Mouse (Mus musculus) liver, embryonic 16.5 days (tissue): ENCODE data around the gene Ulk4. TPM values are rescaled to one million over a fixed set of nuclear protein-coding genes. Genes with fewer than 3 reads are reported as not detected.
A peak's percentile ranks its signal among the peaks of the same experiment; 100 is the strongest.

Experiments
- ATAC-seq: fragments of 200-750 bp; cut with Nextera tagmentation; 2 replicates; pipeline ENCODE4 v1.8.0; 2017; ENCODE audit warnings: low read depth, mild to moderate bottlenecking, moderate number of reproducible peaks, moderate library complexity
- H3K27ac ChIP-seq: fragments of 300-500 bp; sonication (generic); 2 replicates; pipeline ENCODE4 v1.5.1; 2014; ENCODE audit warnings: mild to moderate bottlenecking, low read length
- H3K27me3 ChIP-seq: fragments of 300-500 bp; sonication (generic); 2 replicates; pipeline ENCODE4 v1.6.1; 2014; ENCODE audit warnings: low read depth, low read length, mixed read lengths; ENCODE audit not compliant: control insufficient read depth, insufficient read depth
- H3K36me3 ChIP-seq: fragments of 300-500 bp; sonication (generic); 2 replicates; pipeline ENCODE4 v1.6.1; 2014; ENCODE audit warnings: mild to moderate bottlenecking; ENCODE audit not compliant: control insufficient read depth, insufficient read depth
- H3K4me1 ChIP-seq: fragments of 300-500 bp; sonication (generic); 2 replicates; pipeline ENCODE4 v1.6.1; 2014; ENCODE audit warnings: low read depth, low read length, mixed read lengths; ENCODE audit not compliant: control insufficient read depth
- H3K4me2 ChIP-seq: fragments of 300-500 bp; sonication (generic); 2 replicates; pipeline ENCODE4 v1.6.1; 2014; ENCODE audit warnings: low read depth, low read length, mixed read lengths
- H3K4me3 ChIP-seq: fragments of 300-500 bp; sonication (generic); 2 replicates; pipeline ENCODE4 v1.5.1; 2014; ENCODE audit warnings: low read depth, mild to moderate bottlenecking, low read length
- H3K9ac ChIP-seq: fragments of 300-500 bp; sonication (generic); 2 replicates; pipeline ENCODE4 v1.6.1; 2014; ENCODE audit warnings: low read depth, low read length
- H3K9me3 ChIP-seq: fragments of 300-500 bp; sonication (generic); replicated peaks from 2 replicates; pipeline ENCODE4 v1.6.1; 2016; ENCODE audit warnings: low read length; ENCODE audit not compliant: control insufficient read depth
- WGBS: fragments of 180-500 bp; shearing (Covaris S2); extraction: QIAGEN DNeasy Blood & Tissue Kit; methylation state at CpG from one replicate; pipeline ENCODE4 v1.1.7; 2014; ENCODE audit not compliant: insufficient replicate concordance; 5-methylcytosine and 5-hydroxymethylcytosine counted together
- polyA plus RNA-seq: library from polyadenylated mRNA; unstranded; fragments of >200 nt; fragmentation: Nextera tagmentation; extraction: Ambion mirVana; gene quantifications from 2 replicates; pipeline ENCODE4 v1.2.1, GENCODE M21; 2015

The Ulk4 gene
- polyA plus RNA-seq, 1 experiment from 2014 or later, result 30.8 TPM

GRCm38 (mm10) chr9:121001681-121002540 lies 275.1 kb downstream of the Ulk4 start:
- no peak overlapping the region for H3K27ac ChIP-seq
- no peak for ATAC-seq
- H3K4me3 ChIP-seq, result no peak overlapping the region
- no peak overlapping the region for H3K4me2 ChIP-seq
- H3K36me3 ChIP-seq, result no peaks in the 10 kb centered on the region
- H3K4me1 ChIP-seq, result no peaks in the 10 kb centered on the region
- H3K9ac ChIP-seq, result no peak overlapping the region
- no peaks in the 10 kb centered on the region for H3K27me3 ChIP-seq
- H3K9me3 ChIP-seq, result no peaks in the 10 kb centered on the region
- 61% methylated on average over 15 of the region's 15 CpGs for whole genome bisulfite sequencing

GRCm38 (mm10) chr9:121000641-121001320 lies 276.2 kb downstream of the Ulk4 start:
- Histone ChIP-seq H3K36me3 (no peaks in the 10 kb centered on the region), H3K4me2 (no peak overlapping the region), H3K9ac (no peak overlapping the region), H3K27ac (no peak overlapping the region), H3K4me3 (no peak overlapping the region), H3K9me3 (no peaks in the 10 kb centered on the region), H3K27me3 (no peaks in the 10 kb centered on the region), H3K4me1 (no peaks in the 10 kb centered on the region)
- ATAC-seq, result peak; percentile 11; the same call in 1 of the 2 replicates
- WGBS, result 57% methylated on average over 7 of the region's 7 CpGs

DNA sequence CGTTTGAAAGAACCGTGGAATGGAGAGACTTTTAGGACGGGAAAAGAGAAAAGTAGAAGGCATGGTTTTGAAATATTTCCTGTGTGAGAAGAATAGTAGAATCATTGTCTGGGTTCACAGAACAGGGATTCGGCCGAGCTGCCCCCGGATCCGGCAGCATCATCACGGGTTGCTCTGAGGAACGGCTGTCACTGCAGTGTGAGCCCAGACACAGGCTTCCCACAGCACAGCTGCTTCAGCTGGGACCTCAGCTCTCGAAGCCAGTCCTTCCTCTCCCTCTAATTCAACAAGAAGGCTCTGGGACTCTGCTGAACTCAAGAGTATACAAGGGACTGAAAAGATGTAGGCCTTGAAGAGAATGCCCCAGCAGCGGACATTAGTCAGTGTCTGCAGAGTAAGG lies 278.3 kb downstream of the Ulk4 start:
- no peak overlapping the region for H3K4me3 ChIP-seq
- ATAC-seq, result no peak
- 65% methylated on average over 11 of the region's 11 CpGs for WGBS
- no peaks in the 10 kb centered on the region for H3K27me3 ChIP-seq
- no peaks in the 10 kb centered on the region for H3K4me1 ChIP-seq
- H3K4me2 ChIP-seq, result no peak overlapping the region
- no peak overlapping the region for H3K9ac ChIP-seq
- no peaks in the 10 kb centered on the region for H3K9me3 ChIP-seq
- H3K27ac ChIP-seq, result no peak overlapping the region
- no peaks in the 10 kb centered on the region for H3K36me3 ChIP-seq

GRCm38 (mm10) chr9:120994223-120995155 lies 282.5 kb downstream of the Ulk4 start:
- Histone ChIP-seq H3K4me3 (no peak overlapping the region), H3K4me2 (no peak overlapping the region), H3K4me1 (no peaks in the 10 kb centered on the region), H3K27ac (no peak overlapping the region), H3K9ac (no peak overlapping the region), H3K9me3 (no peaks in the 10 kb centered on the region), H3K27me3 (no peaks in the 10 kb centered on the region), H3K36me3 (no peaks in the 10 kb centered on the region)
- ATAC-seq, result no peak
- 61% methylated on average over 15 of the region's 15 CpGs for WGBS

DNA sequence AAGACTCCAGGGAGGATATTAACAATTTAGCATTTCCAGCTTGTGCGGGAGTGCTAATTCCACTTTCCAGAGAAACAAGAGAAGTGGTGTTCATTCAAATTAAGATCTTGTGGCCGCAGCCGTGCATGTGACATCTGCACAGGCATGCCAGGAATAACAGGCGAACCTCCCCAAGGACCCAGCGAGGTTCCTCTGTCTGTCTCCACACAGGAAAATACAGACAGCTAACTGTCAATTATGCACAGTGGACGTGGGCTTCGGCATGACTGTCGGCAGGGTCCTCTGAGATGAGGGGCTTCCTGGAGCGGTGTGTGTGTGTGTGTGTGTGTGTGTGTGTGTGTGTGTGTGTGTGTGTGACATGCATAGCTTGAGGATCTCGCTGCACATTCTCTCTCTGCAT lies 284.0 kb downstream of the Ulk4 start:
- Histone ChIP-seq H3K4me1 (no peaks in the 10 kb centered on the region), H3K9ac (no peak overlapping the region), H3K4me3 (no peak overlapping the region), H3K27me3 (no peaks in the 10 kb centered on the region), H3K27ac (no peak overlapping the region), H3K9me3 (no peaks in the 10 kb centered on the region), H3K4me2 (no peak overlapping the region), H3K36me3 (no peaks in the 10 kb centered on the region)
- WGBS, result 63% methylated on average over 10 of the region's 10 CpGs
- ATAC-seq, result no peak

DNA sequence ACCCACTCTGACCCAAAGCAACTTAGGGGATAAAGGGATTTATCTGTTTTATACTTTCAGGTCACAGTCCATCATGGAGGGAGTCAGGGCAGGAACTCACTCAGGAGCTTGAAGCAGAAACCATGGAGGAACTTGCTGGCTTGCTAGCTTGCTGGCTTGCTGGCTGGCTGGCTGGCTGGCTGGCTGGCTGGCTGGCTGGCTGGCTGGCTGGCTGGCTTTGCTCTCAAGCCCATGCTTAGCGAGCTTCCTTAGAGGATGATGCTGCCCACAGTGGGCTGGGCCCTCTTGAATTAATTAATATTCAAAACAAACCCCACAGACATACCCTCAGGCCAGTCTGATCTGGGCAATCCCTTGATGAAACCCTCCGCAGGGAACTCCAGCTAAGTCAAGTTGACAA lies 285.2 kb downstream of the Ulk4 start:
- no peak overlapping the region for H3K27ac ChIP-seq
- H3K4me1 ChIP-seq, result no peaks in the 10 kb centered on the region
- no peaks in the 10 kb centered on the region for H3K27me3 ChIP-seq
- H3K4me2 ChIP-seq, result no peak overlapping the region
- no peak overlapping the region for H3K4me3 ChIP-seq
- H3K36me3 ChIP-seq, result no peaks in the 10 kb centered on the region
- H3K9me3 ChIP-seq, result no peaks in the 10 kb centered on the region
- WGBS, result 57% methylated on average over 2 of the region's 2 CpGs
- no peak for ATAC-seq
- no peak overlapping the region for H3K9ac ChIP-seq

- H3K36me3 ChIP-seq, result no peaks in the 10 kb centered on the region
- H3K27ac ChIP-seq, result no peak overlapping the region
- 68% methylated on average over 15 of the region's 15 CpGs for WGBS
- no peak overlapping the region for H3K4me3 ChIP-seq
- no peaks in the 10 kb centered on the region; the same call in none of the 2 replicates for H3K4me1 ChIP-seq
- no peak overlapping the region for H3K9ac ChIP-seq
- no peak overlapping the region for H3K4me2 ChIP-seq
- H3K9me3 ChIP-seq, result no peaks in the 10 kb centered on the region
- no peak for ATAC-seq
- H3K27me3 ChIP-seq, result no peaks in the 10 kb centered on the region
Measured at GRCm38 (mm10) chr9:120989806-120990700, 286.9 kb downstream of the Ulk4 start.

- no peak overlapping the region for H3K9ac ChIP-seq
Measured at GRCm38 (mm10) chr9:120988088-120988487, 288.9 kb downstream of the Ulk4 start.

More at GRCm38 (mm10) chr9:120988088-120988487, 288.9 kb downstream of the Ulk4 start:
- H3K9me3 ChIP-seq, result no peaks in the 10 kb centered on the region
- WGBS, result 68% methylated on average over 9 of the region's 9 CpGs
- H3K27me3 ChIP-seq, result no peaks in the 10 kb centered on the region
- H3K27ac ChIP-seq, result no peak overlapping the region
- ATAC-seq, result no peak
- H3K4me2 ChIP-seq, result no peak overlapping the region
- no peak overlapping the region for H3K4me3 ChIP-seq
- peaks cover 8% of the 10 kb centered on the region for H3K4me1 ChIP-seq
- no peaks in the 10 kb centered on the region for H3K36me3 ChIP-seq
